Mouse (Mus musculus): ENCODE results near the gene Rnf224.
A peak's percentile ranks its signal among the peaks of the same experiment; 100 is the strongest.

DNA sequence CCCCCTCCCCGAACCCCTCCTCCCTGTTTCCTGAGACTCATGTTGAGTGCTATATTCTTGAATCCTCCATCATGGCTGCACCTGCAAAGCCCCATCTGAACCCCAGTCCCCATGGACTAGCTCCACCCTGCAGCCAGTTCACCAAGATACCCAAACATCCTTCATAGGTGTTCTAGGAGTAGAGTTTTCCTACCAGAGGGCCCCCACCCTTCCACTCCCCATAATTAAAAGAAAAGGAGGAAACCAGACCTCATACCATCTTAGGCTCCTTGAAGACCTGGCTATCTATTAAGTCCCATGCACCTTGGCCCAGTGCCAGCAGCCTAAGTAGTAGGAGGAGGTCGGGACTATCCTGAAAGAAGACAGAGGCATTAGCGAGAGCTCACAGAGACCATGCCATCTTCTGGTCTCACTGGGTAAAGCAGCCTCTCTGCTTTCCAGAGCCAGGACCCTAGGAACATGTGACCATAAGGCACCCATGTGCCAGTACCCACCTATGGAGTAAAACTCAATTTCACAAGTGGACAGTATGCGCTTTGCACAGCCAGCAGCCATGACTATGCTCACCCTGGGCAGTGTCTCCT, 32.9 kb downstream of the Rnf224 start:
- TF ChIP-seq POLR2AphosphoS5 (IDR thresholded peaks at IDR 0.05; ENCODE audit: borderline replicate concordance, low read depth, low read length) (no peak), POLR2A (IDR thresholded peaks at IDR 0.05; ENCODE audit: control insufficient read depth in 1 of 2, insufficient read depth in 1 of 2, low read depth in 1 of 2, low read length in 2 of 2, poor library complexity in 1 of 2) (no peak), SIN3A (IDR thresholded peaks at IDR 0.05; ENCODE audit: low read length) (peak; percentile 38; the same call in 1 of the 2 replicates), CTCF (IDR thresholded peaks at IDR 0.05 in 2 of 3, conservative IDR thresholded peaks at IDR 0.05 in 1 of 3; ENCODE audit: control insufficient read depth in 1 of 3, insufficient read depth in 1 of 3, low read depth in 2 of 3, low read length in 3 of 3, poor library complexity in 1 of 3, severe bottlenecking in 1 of 3) (peak; percentile 31 to 61 (median 35); a peak in 4 of 6 replicates), USF1 (IDR thresholded peaks at IDR 0.05; ENCODE audit: low read depth, low read length) (peak; percentile 70), TCF12 (IDR thresholded peaks at IDR 0.05; ENCODE audit: low read depth, low read length) (0 out of 2 replicates have a peak, but pooled peaks have one; percentile 28), MAX (IDR thresholded peaks at IDR 0.05; ENCODE audit: low read length) (peak; percentile 66), EP300 (IDR thresholded peaks at IDR 0.05; ENCODE audit: low read depth in 1 of 2, low read length in 2 of 2) (peak; percentile 32 to 39), JUND (IDR thresholded peaks at IDR 0.05; ENCODE audit: low read depth, low read length) (no peak), TAL1 (IDR thresholded peaks at IDR 0.05; ENCODE audit: low read length) (peak; percentile 30)
